Mouse (Mus musculus) bone marrow macrophage, adult 2 months (primary cell): Measurements from ENCODE around the gene Ppm1a.

ENCODE experiments used
- CTCF ChIP-seq: IDR thresholded peaks from 2 replicates; pipeline ENCODE4 v1.5.1; 2012; ENCODE audit warnings: low read depth, mild to moderate bottlenecking, low read length, moderate library complexity
- POLR2A ChIP-seq: IDR thresholded peaks from 2 replicates; pipeline ENCODE4 v1.6.1; 2012; ENCODE audit warnings: mild to moderate bottlenecking, low read depth, low read length, borderline replicate concordance

DNA sequence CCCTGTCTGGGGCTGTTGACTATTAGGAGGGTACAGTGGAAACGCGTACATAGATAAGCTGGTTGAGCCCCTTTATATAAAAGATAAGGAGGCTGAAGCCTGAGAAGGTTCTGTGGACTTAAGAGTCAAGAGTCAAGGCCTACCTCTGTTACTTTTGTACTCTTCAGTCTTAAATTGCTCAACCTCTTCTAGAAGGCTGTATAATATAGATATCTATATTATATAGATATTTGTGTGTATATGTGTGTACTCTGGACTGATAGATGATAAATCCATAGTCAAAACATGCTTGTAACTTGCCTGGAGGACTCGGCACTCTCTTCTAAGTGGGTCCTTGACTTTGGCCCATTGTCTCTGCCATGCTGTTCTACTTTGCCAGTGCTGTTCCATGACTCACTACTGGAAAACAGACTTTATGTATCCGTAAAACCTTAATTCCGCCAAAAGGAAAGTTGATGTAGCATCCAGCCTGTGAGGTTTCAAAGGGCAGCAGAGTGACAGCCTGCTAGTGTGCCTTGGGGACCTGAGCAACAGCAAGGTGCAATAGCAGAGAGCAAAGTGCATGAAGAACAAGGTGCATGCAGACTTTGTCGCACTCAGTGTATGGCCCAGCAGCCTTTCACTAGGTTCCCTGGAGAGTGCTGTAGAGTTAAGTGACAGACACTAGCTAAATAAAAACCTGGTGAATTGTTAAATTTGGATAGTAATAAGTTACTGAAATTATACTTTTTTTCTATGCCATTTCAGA, 28.1 kb downstream of the Ppm1a start:
- TF ChIP-seq CTCF (no peak), POLR2A (no peak)
